Mouse (Mus musculus): ENCODE data around the gene Ppip5k2. TPM values are rescaled to one million over a fixed set of nuclear protein-coding genes. Genes with fewer than 3 reads are reported as not detected.

The Ppip5k2 gene
- polyA plus RNA-seq, 1 experiment from 2014 or later, result 36.5 TPM

DNA sequence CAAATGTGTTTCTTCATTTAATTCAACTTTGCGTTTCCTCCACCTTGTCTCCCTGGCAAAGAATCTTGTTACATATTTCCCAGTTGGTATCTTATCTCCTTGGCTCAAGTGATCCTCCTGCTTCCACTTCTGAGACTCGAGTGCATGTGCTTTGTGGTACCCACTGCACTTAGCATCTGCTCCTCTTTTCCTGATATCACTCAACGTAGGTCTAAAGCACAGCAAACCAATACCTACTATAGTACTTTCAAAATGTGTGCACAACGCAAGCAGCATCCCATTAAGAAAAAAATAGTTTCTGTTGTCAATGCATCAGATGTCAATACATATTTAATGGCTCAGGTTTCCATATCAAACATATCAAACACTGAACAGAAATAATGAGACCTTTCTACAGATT, 24.5 kb downstream of the Ppip5k2 start:
- DNase-seq (ENCODE audit: low spot score) (no peak), ATAC-seq (replicated peaks; ENCODE audit: low FRiP score) (no peak)
- H3K4me2 ChIP-seq, result no peak overlapping the region
- no peaks in the 10 kb centered on the region for H3K9me3 ChIP-seq (ENCODE audit: control insufficient read depth, low read length)
- H3K27me3 ChIP-seq (replicated peaks; ENCODE audit: control insufficient read depth, insufficient read depth, low read length), result no peaks in the 10 kb centered on the region
- H3K27ac ChIP-seq (ENCODE audit: low read depth, low read length), result no peak overlapping the region
- no peak overlapping the region for H3K9ac ChIP-seq (ENCODE audit: low read depth, low read length)
- no peak overlapping the region for H3K4me3 ChIP-seq (ENCODE audit: low read depth, low read length)
- H3K4me1 ChIP-seq (replicated peaks; ENCODE audit: control insufficient read depth, insufficient read depth, low read length), result 0 out of 2 replicates have a peak, but pooled peaks cover 7% of the 10 kb centered on the region
- WGBS, result 81% methylated on average over 4 of the region's 4 CpGs
- peaks cover 16% of the 10 kb centered on the region; the same call in 1 of the 2 replicates for H3K36me3 ChIP-seq (ENCODE audit: control insufficient read depth, insufficient read depth, low read length)

DNA sequence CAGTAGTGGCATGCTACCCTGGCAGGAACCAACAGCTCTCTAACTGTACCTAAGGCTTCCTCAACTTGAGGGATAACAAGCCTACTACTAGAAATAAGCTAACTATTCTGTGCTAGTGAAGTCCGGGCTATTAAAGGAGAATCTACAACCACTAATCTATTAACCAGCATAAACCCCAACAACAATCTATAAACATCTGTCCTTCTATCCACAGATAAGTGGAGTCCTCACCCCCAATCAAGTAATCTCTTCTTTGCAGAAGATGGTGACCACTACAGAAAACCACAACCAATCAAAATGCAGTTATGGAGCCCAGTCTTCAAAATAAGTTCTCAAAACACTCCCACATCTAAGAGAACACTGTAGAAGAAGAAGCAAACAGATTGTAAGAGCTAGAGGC, 27.1 kb downstream of the Ppip5k2 start:
- Histone ChIP-seq H3K27me3 (replicated peaks; ENCODE audit: control insufficient read depth, insufficient read depth, low read length) (no peaks in the 10 kb centered on the region), H3K9ac (ENCODE audit: low read depth, low read length) (no peak overlapping the region), H3K4me2 (no peak overlapping the region), H3K4me3 (ENCODE audit: low read depth, low read length) (no peak overlapping the region), H3K9me3 (ENCODE audit: control insufficient read depth, low read length) (no peaks in the 10 kb centered on the region), H3K27ac (ENCODE audit: low read depth, low read length) (no peak overlapping the region), H3K36me3 (ENCODE audit: control insufficient read depth, insufficient read depth, low read length) (peaks cover 19% of the 10 kb centered on the region; the same call in 1 of the 2 replicates), H3K4me1 (replicated peaks; ENCODE audit: control insufficient read depth, insufficient read depth, low read length) (0 out of 2 replicates have a peak, but pooled peaks cover 7% of the 10 kb centered on the region)
- 55% methylated on average over 1 of the region's 1 CpGs for whole genome bisulfite sequencing
- DNase-seq (ENCODE audit: low spot score) (no peak), ATAC-seq (replicated peaks; ENCODE audit: low FRiP score) (peak; percentile 84)

DNA sequence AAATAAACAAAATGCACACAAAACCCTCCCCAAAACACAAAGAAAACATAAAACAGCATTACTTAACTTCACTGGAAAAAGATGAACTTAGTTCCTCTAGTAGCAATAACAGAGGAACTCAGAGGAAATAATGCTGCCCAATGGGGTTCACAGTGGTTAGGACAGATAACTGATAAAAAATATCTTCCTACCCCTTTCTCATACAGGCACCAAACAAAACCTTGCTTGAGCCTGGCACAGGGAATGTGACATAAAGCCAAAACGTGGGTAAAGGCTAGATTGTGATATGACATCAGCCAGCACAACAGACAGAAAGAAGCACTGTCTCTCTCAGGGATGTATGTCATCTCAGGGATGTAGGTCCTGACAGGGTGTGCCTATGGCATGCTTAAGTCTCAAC, 40.9 kb downstream of the Ppip5k2 start:
- H3K9ac ChIP-seq (ENCODE audit: low read depth, low read length), result no peak overlapping the region
- H3K4me3 ChIP-seq (ENCODE audit: low read depth, low read length), result no peak overlapping the region
- H3K4me1 ChIP-seq (replicated peaks; ENCODE audit: control insufficient read depth, insufficient read depth, low read length), result no peaks in the 10 kb centered on the region
- H3K27me3 ChIP-seq (replicated peaks; ENCODE audit: control insufficient read depth, insufficient read depth, low read length), result no peaks in the 10 kb centered on the region
- ATAC-seq (replicated peaks; ENCODE audit: low FRiP score) (no peak), DNase-seq (ENCODE audit: low spot score) (no peak)
- no peaks in the 10 kb centered on the region for H3K9me3 ChIP-seq (ENCODE audit: control insufficient read depth, low read length)
- H3K4me2 ChIP-seq, result no peak overlapping the region
- WGBS, result 40% methylated on average over 1 of the region's 1 CpGs
- no peak overlapping the region for H3K27ac ChIP-seq (ENCODE audit: low read depth, low read length)
- peaks cover 7% of the 10 kb centered on the region; the same call in 1 of the 2 replicates for H3K36me3 ChIP-seq (ENCODE audit: control insufficient read depth, insufficient read depth, low read length)

DNA sequence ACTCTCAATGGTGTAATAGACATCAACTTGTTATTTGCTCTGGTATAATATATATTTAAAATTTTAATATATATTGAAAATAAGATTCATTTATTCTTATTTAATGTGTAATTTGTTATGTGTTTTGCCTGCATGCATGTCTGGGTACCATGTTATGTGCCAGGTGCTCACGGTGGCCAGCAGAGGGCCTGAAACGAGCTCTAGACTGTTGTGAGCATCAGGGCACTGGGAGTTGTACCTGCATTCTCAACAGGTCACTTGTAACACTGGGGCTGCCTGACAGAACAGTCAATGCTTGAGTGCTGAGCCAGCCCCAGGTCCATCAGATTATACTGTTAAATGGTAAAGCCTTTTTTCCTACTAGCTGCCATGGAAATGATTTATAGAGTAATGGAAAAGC, 43.5 kb downstream of the Ppip5k2 start:
- no peaks in the 10 kb centered on the region for H3K27me3 ChIP-seq (replicated peaks; ENCODE audit: control insufficient read depth, insufficient read depth, low read length)
- WGBS, result 80% methylated on average over 2 of the region's 2 CpGs
- H3K9ac ChIP-seq (ENCODE audit: low read depth, low read length), result no peak overlapping the region
- H3K4me1 ChIP-seq (replicated peaks; ENCODE audit: control insufficient read depth, insufficient read depth, low read length), result no peaks in the 10 kb centered on the region
- ATAC-seq (replicated peaks; ENCODE audit: low FRiP score) (peak; percentile 49; the same call in 1 of the 2 replicates), DNase-seq (ENCODE audit: low spot score) (no peak)
- H3K4me2 ChIP-seq, result no peak overlapping the region
- H3K36me3 ChIP-seq (ENCODE audit: control insufficient read depth, insufficient read depth, low read length), result peaks cover 9% of the 10 kb centered on the region; the same call in 1 of the 2 replicates
- H3K4me3 ChIP-seq (ENCODE audit: low read depth, low read length), result no peak overlapping the region
- H3K9me3 ChIP-seq (ENCODE audit: control insufficient read depth, low read length), result no peaks in the 10 kb centered on the region
- no peak overlapping the region for H3K27ac ChIP-seq (ENCODE audit: low read depth, low read length)

GRCm38 (mm10) chr1:97718440-97718839, 51.8 kb downstream of the Ppip5k2 start:
- H3K36me3 ChIP-seq (ENCODE audit: control insufficient read depth, insufficient read depth, low read length), result peaks cover 7% of the 10 kb centered on the region; the same call in 1 of the 2 replicates

DNA sequence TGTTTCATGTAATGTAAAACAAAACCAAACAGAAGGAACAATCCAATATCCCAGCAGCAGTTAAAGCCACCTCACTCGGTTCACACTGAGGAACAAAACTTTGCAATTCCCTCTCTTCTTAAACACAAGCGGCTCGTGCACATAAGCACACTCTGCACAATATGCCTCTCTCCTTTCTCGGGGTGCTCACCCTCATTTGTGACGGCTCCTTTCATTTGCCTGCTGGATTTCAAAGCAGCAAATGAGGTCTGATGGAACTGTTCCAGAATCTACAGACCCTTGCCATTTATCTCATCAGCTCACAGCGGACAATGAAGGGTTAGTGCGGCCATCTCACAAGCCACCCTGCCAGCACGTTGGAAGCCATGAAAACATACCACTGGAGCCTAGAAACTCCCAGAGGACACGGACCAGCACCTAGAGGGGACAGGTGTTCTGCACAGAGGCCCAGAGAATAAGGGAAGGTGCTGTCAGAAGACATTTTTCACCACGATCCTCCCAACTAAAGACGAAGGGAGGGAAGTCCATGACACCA, 55.8 kb downstream of the Ppip5k2 start:
- Histone ChIP-seq H3K36me3 (ENCODE audit: control insufficient read depth, insufficient read depth, low read length) (peaks cover 8% of the 10 kb centered on the region; the same call in 1 of the 2 replicates), H3K27ac (ENCODE audit: low read depth, low read length) (no peak overlapping the region), H3K9me3 (ENCODE audit: control insufficient read depth, low read length) (no peaks in the 10 kb centered on the region), H3K4me2 (no peak overlapping the region), H3K4me3 (ENCODE audit: low read depth, low read length) (no peak overlapping the region), H3K9ac (ENCODE audit: low read depth, low read length) (no peak overlapping the region), H3K4me1 (replicated peaks; ENCODE audit: control insufficient read depth, insufficient read depth, low read length) (no peaks in the 10 kb centered on the region), H3K27me3 (replicated peaks; ENCODE audit: control insufficient read depth, insufficient read depth, low read length) (no peaks in the 10 kb centered on the region)
- 90% methylated on average over 11 of the region's 11 CpGs for WGBS
- no peak for DNase-seq (ENCODE audit: low spot score)
- ATAC-seq (replicated peaks; ENCODE audit: low FRiP score), result no peak

More at GRCm38 (mm10) chr1:97718440-97718839, 51.8 kb downstream of the Ppip5k2 start:
- WGBS, result 90% methylated on average over 9 of the region's 9 CpGs
- no peak for ATAC-seq (replicated peaks; ENCODE audit: low FRiP score)
- no peak overlapping the region for H3K9ac ChIP-seq (ENCODE audit: low read depth, low read length)
- no peak for DNase-seq (ENCODE audit: low spot score)
- H3K4me3 ChIP-seq (ENCODE audit: low read depth, low read length), result no peak overlapping the region
- no peaks in the 10 kb centered on the region for H3K9me3 ChIP-seq (ENCODE audit: control insufficient read depth, low read length)
- no peaks in the 10 kb centered on the region for H3K4me1 ChIP-seq (replicated peaks; ENCODE audit: control insufficient read depth, insufficient read depth, low read length)
- H3K27ac ChIP-seq (ENCODE audit: low read depth, low read length), result no peak overlapping the region
- no peaks in the 10 kb centered on the region for H3K27me3 ChIP-seq (replicated peaks; ENCODE audit: control insufficient read depth, insufficient read depth, low read length)
- H3K4me2 ChIP-seq, result no peak overlapping the region

DNA sequence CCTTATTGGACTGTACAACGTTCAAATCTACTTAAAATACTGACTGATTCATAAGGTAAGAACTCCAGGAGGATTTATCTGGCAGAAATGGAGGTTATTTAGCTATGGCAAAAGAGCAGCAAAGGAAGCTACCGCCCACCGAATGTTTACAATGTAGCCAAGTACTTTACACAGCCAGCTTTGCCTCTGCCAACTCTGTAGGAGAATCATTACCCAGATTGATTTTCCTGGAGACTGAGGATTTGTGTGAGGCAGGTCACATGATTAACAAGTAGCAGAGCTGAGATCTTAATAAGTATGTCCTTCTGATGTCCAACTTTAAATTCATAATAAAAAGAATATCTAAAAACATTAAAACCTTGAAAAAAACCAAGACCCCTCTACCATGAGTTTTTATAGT, 59.7 kb downstream of the Ppip5k2 start:
- Histone ChIP-seq H3K4me3 (ENCODE audit: low read depth, low read length) (no peak overlapping the region), H3K4me1 (replicated peaks; ENCODE audit: control insufficient read depth, insufficient read depth, low read length) (no peaks in the 10 kb centered on the region), H3K9ac (ENCODE audit: low read depth, low read length) (no peak overlapping the region), H3K27me3 (replicated peaks; ENCODE audit: control insufficient read depth, insufficient read depth, low read length) (no peaks in the 10 kb centered on the region), H3K36me3 (ENCODE audit: control insufficient read depth, insufficient read depth, low read length) (peaks cover 15% of the 10 kb centered on the region; the same call in 1 of the 2 replicates), H3K9me3 (ENCODE audit: control insufficient read depth, low read length) (no peaks in the 10 kb centered on the region), H3K4me2 (no peak overlapping the region), H3K27ac (ENCODE audit: low read depth, low read length) (no peak overlapping the region)
- WGBS, result 91% methylated on average over 3 of the region's 3 CpGs
- no peak for ATAC-seq (replicated peaks; ENCODE audit: low FRiP score)
- DNase-seq (ENCODE audit: low spot score), result no peak

GRCm38 (mm10) chr1:97705389-97705788, 64.8 kb downstream of the Ppip5k2 start:
- Histone ChIP-seq H3K36me3 (ENCODE audit: control insufficient read depth, insufficient read depth, low read length) (peaks cover 10% of the 10 kb centered on the region; the same call in 1 of the 2 replicates), H3K4me3 (ENCODE audit: low read depth, low read length) (no peak overlapping the region), H3K27me3 (replicated peaks; ENCODE audit: control insufficient read depth, insufficient read depth, low read length) (no peaks in the 10 kb centered on the region), H3K9ac (ENCODE audit: low read depth, low read length) (no peak overlapping the region), H3K4me2 (no peak overlapping the region), H3K27ac (ENCODE audit: low read depth, low read length) (no peak overlapping the region), H3K4me1 (replicated peaks; ENCODE audit: control insufficient read depth, insufficient read depth, low read length) (no peaks in the 10 kb centered on the region), H3K9me3 (ENCODE audit: control insufficient read depth, low read length) (no peaks in the 10 kb centered on the region)
- no peak for ATAC-seq (replicated peaks; ENCODE audit: low FRiP score)
- no peak for DNase-seq (ENCODE audit: low spot score)

GRCm38 (mm10) chr1:97704646-97705045, 65.6 kb downstream of the Ppip5k2 start:
- peaks cover 10% of the 10 kb centered on the region; the same call in 1 of the 2 replicates for H3K36me3 ChIP-seq (ENCODE audit: control insufficient read depth, insufficient read depth, low read length)

More at GRCm38 (mm10) chr1:97704646-97705045, 65.6 kb downstream of the Ppip5k2 start:
- Histone ChIP-seq H3K27ac (ENCODE audit: low read depth, low read length) (no peak overlapping the region), H3K4me3 (ENCODE audit: low read depth, low read length) (no peak overlapping the region), H3K27me3 (replicated peaks; ENCODE audit: control insufficient read depth, insufficient read depth, low read length) (no peaks in the 10 kb centered on the region), H3K9me3 (ENCODE audit: control insufficient read depth, low read length) (no peaks in the 10 kb centered on the region), H3K9ac (ENCODE audit: low read depth, low read length) (no peak overlapping the region), H3K4me1 (replicated peaks; ENCODE audit: control insufficient read depth, insufficient read depth, low read length) (no peaks in the 10 kb centered on the region), H3K4me2 (no peak overlapping the region)
- ATAC-seq (replicated peaks; ENCODE audit: low FRiP score) (no peak), DNase-seq (ENCODE audit: low spot score) (no peak)
- WGBS, result 85% methylated on average over 1 of the region's 1 CpGs

All from liver, embryonic 11.5 days (tissue).